Mouse (Mus musculus): Measurements from ENCODE around the gene Uck1.

DNA sequence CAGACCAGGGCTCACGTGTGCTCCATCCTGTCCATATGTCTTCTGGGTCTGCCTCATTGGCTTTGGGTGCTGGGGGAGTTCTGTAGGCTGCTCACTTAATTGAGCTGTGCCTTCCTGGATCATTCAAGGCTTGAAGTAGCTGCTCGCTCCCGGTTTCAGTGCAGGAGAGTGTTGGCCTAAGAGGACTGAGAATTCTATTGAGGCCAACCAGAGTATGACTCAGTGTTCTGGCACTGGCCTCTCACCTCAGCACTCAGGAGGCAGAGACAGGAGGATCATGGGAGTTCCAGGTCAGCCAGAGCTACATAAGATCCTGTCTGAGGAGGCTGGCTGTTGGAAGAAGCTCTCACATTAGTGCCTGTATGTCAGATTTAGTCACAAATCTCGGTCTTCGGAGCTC, 41.8 kb downstream of the Uck1 start:
- no peak for TF ChIP-seq CTCF (IDR thresholded peaks at IDR 0.05; ENCODE audit: borderline replicate concordance, insufficient read depth, low read length)
- TF ChIP-seq POLR2A (IDR thresholded peaks at IDR 0.05; ENCODE audit: low read depth, low read length), result no peak

Measured in embryonic fibroblast, embryonic 13.5 days (primary cell).